Mouse (Mus musculus): ENCODE measurements at regions not wholly inside any gene's neighbourhood (a gene's known extent, or its start where the extent isn't known, plus 50 kb on each side); places are given as distances from the start of the nearest gene placed in this dataset.

- no peak for DNase-seq (ENCODE audit: low read depth)
- TF ChIP-seq CTCF (IDR thresholded peaks at IDR 0.05; ENCODE audit: borderline replicate concordance, extremely low read depth, insufficient read depth, insufficient read length) (no peak), POLR2A (IDR thresholded peaks at IDR 0.05; ENCODE audit: borderline replicate concordance, extremely low read depth, insufficient read depth, insufficient read length, poor library complexity, severe bottlenecking) (no peak)
Measured at GRCm38 (mm10) chr1:155472112-155472955, 55.1 kb upstream of the Xpr1 start.

- peak; percentile 42 for DNase-seq (ENCODE audit: low read depth)
- no peak for TF ChIP-seq POLR2A (IDR thresholded peaks at IDR 0.05; ENCODE audit: borderline replicate concordance, extremely low read depth, insufficient read depth, insufficient read length, poor library complexity, severe bottlenecking)
- TF ChIP-seq CTCF (IDR thresholded peaks at IDR 0.05; ENCODE audit: borderline replicate concordance, extremely low read depth, insufficient read depth, insufficient read length), result no peak
Measured at GRCm38 (mm10) chr1:155472956-155473646, 55.9 kb upstream of the Xpr1 start.

- DNase-seq (ENCODE audit: low read depth), result no peak
Measured at GRCm38 (mm10) chr1:155474973-155475372, 57.8 kb upstream of the Xpr1 start.

GRCm38 (mm10) chr1:155476237-155476636 is 59.0 kb upstream of the Xpr1 start:
- no peak for DNase-seq (ENCODE audit: low read depth)
- TF ChIP-seq CTCF (IDR thresholded peaks at IDR 0.05; ENCODE audit: borderline replicate concordance, extremely low read depth, insufficient read depth, insufficient read length), result no peak
- no peak for TF ChIP-seq POLR2A (IDR thresholded peaks at IDR 0.05; ENCODE audit: borderline replicate concordance, extremely low read depth, insufficient read depth, insufficient read length, poor library complexity, severe bottlenecking)

More at GRCm38 (mm10) chr1:155474973-155475372, 57.8 kb upstream of the Xpr1 start:
- TF ChIP-seq POLR2A (IDR thresholded peaks at IDR 0.05; ENCODE audit: borderline replicate concordance, extremely low read depth, insufficient read depth, insufficient read length, poor library complexity, severe bottlenecking) (no peak), CTCF (IDR thresholded peaks at IDR 0.05; ENCODE audit: borderline replicate concordance, extremely low read depth, insufficient read depth, insufficient read length) (no peak)

- TF ChIP-seq POLR2A (IDR thresholded peaks at IDR 0.05; ENCODE audit: borderline replicate concordance, extremely low read depth, insufficient read depth, insufficient read length, poor library complexity, severe bottlenecking) (no peak), CTCF (IDR thresholded peaks at IDR 0.05; ENCODE audit: borderline replicate concordance, extremely low read depth, insufficient read depth, insufficient read length) (no peak)
- peak; percentile 43 for DNase-seq (ENCODE audit: low read depth)
Measured at GRCm38 (mm10) chr1:155482148-155482547, 64.9 kb upstream of the Xpr1 start.

GRCm38 (mm10) chr1:155482760-155483159 is 65.5 kb upstream of the Xpr1 start:
- DNase-seq (ENCODE audit: low read depth), result no peak
- TF ChIP-seq CTCF (IDR thresholded peaks at IDR 0.05; ENCODE audit: borderline replicate concordance, extremely low read depth, insufficient read depth, insufficient read length), result no peak
- TF ChIP-seq POLR2A (IDR thresholded peaks at IDR 0.05; ENCODE audit: borderline replicate concordance, extremely low read depth, insufficient read depth, insufficient read length, poor library complexity, severe bottlenecking), result no peak

- DNase-seq (ENCODE audit: low read depth), result no peak
- TF ChIP-seq POLR2A (IDR thresholded peaks at IDR 0.05; ENCODE audit: borderline replicate concordance, extremely low read depth, insufficient read depth, insufficient read length, poor library complexity, severe bottlenecking), result no peak
- TF ChIP-seq CTCF (IDR thresholded peaks at IDR 0.05; ENCODE audit: borderline replicate concordance, extremely low read depth, insufficient read depth, insufficient read length), result no peak
Measured at GRCm38 (mm10) chr1:155483693-155484092, 66.5 kb upstream of the Xpr1 start.

- no peak for DNase-seq (ENCODE audit: low read depth)
- TF ChIP-seq CTCF (IDR thresholded peaks at IDR 0.05; ENCODE audit: borderline replicate concordance, extremely low read depth, insufficient read depth, insufficient read length), result no peak
- TF ChIP-seq POLR2A (IDR thresholded peaks at IDR 0.05; ENCODE audit: borderline replicate concordance, extremely low read depth, insufficient read depth, insufficient read length, poor library complexity, severe bottlenecking), result no peak
Measured at GRCm38 (mm10) chr1:155487796-155488195, 70.1 kb upstream of the Acbd6 start.

GRCm38 (mm10) chr1:155488966-155489661 is 68.8 kb upstream of the Acbd6 start:
- DNase-seq (ENCODE audit: low read depth), result peak; percentile 87
- TF ChIP-seq POLR2A (IDR thresholded peaks at IDR 0.05; ENCODE audit: borderline replicate concordance, extremely low read depth, insufficient read depth, insufficient read length, poor library complexity, severe bottlenecking), result no peak
- TF ChIP-seq CTCF (IDR thresholded peaks at IDR 0.05; ENCODE audit: borderline replicate concordance, extremely low read depth, insufficient read depth, insufficient read length), result no peak

- TF ChIP-seq POLR2A (IDR thresholded peaks at IDR 0.05; ENCODE audit: borderline replicate concordance, extremely low read depth, insufficient read depth, insufficient read length, poor library complexity, severe bottlenecking) (no peak), CTCF (IDR thresholded peaks at IDR 0.05; ENCODE audit: borderline replicate concordance, extremely low read depth, insufficient read depth, insufficient read length) (no peak)
- DNase-seq (ENCODE audit: low read depth), result no peak
Measured at GRCm38 (mm10) chr1:155490131-155490530, 67.8 kb upstream of the Acbd6 start.

Measured in brain, embryonic 14.5 days (tissue).